Mouse (Mus musculus): ENCODE results near the gene Tmem102. TPM values are rescaled to one million over a fixed set of nuclear protein-coding genes. Genes with fewer than 3 reads are reported as not detected.

Tmem102 gene
- polyA plus RNA-seq, 1 experiment from 2014 or later = 2.0 TPM

DNA sequence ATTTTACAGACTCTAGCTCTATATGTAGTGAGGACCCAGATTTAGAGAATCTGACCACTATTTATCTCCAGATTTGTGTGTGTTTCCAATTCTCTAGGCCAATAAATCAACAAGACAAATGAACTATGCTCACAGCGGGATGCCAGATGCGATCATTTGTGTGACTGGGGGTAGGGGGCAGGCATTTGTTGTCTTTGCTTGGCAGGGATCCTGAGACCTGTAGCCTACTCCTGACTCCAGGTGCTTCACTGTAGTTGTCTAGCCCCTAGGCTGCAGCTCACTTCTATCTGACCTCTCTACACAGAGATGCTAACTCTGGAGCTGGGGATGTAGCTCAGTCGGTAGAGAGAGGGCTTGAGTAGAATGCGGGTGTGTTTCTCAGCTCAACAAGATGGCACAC lies 23.6 kb downstream of the Tmem102 start:
- Histone ChIP-seq H3K9ac (no peak overlapping the region), H3K4me1 (replicated peaks) (no peaks in the 10 kb centered on the region), H3K4me2 (no peak overlapping the region), H3K27me3 (no peaks in the 10 kb centered on the region), H3K27ac (replicated peaks) (no peak overlapping the region), H3K9me3 (no peaks in the 10 kb centered on the region), H3K36me3 (no peaks in the 10 kb centered on the region), H3K4me3 (no peak overlapping the region)
- ATAC-seq (ENCODE audit: low FRiP score, low read depth) = no peak
- 29% methylated on average over 4 of the region's 4 CpGs for WGBS

DNA sequence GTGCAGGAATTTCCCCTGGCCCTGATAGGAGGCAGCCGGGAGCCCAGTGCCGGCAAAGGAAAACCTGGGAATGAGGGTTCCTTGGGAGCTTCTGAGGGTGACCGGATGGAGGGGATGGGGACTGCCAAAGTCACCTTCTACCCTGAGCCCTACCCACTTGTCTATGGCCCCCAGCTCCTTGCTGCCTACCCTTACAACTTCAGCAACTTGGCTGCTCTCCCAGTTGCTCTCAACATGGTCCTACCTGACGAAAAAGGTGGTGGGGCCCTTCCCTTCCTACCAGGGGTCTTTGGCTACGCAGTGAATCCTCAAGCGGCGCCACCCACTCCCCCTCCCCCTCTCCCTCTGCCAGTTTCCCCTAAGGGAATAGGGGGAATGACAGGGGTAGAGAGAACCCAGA lies 26.4 kb downstream of the Tmem102 start:
- Histone ChIP-seq H3K27me3 (no peaks in the 10 kb centered on the region), H3K27ac (replicated peaks) (no peak overlapping the region), H3K9ac (no peak overlapping the region), H3K4me1 (replicated peaks) (no peaks in the 10 kb centered on the region), H3K4me2 (no peak overlapping the region), H3K9me3 (no peaks in the 10 kb centered on the region), H3K4me3 (no peak overlapping the region), H3K36me3 (0 out of 2 replicates have a peak, but pooled peaks cover 3% of the 10 kb centered on the region)
- WGBS = 60% methylated on average over 7 of the region's 7 CpGs
- ATAC-seq (ENCODE audit: low FRiP score, low read depth) = no peak

DNA sequence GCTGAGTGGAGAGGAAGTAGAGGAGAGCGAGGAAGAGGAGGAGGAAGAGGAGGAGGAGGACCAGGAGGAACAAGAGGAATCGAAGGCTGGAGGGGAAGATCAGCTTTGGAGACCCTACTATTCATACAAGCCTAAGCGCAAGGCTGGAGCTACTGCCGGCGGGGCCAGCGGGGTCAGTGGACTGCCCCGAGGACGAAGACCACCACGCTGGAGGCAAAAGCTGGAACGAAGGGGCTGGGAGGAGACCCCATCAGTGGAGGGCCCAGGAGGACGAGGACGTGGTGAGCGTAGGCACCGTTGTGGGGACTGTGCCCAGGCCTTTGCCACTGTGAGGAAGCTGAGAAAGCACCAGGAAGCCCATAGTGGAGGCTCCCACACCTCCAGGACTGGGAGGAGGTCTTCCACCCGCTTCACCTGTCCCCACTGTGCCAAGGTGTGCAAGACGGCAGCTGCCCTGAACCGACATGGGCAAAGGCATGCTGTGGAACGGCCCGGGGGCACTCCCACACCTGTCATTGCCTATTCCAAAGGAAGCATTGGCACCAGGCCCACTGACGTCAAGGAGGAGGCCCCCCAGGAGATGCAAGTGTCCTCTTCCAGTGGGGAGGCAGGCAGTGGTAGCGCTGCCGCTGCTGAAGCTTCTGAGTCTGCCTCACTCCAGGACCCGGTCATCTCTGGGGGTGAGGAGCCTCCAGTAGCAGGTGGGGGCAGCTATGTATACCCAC lies 27.0 kb downstream of the Tmem102 start:
- no peaks in the 10 kb centered on the region for H3K9me3 ChIP-seq
- no peak overlapping the region for H3K27ac ChIP-seq (replicated peaks)
- H3K4me1 ChIP-seq (replicated peaks) = no peaks in the 10 kb centered on the region
- no peak overlapping the region for H3K9ac ChIP-seq
- H3K27me3 ChIP-seq = no peaks in the 10 kb centered on the region
- WGBS = 68% methylated on average over 23 of the region's 23 CpGs
- no peak overlapping the region for H3K4me3 ChIP-seq
- H3K4me2 ChIP-seq = no peak overlapping the region
- 0 out of 2 replicates have a peak, but pooled peaks cover 3% of the 10 kb centered on the region for H3K36me3 ChIP-seq
- no peak for ATAC-seq (ENCODE audit: low FRiP score, low read depth)

DNA sequence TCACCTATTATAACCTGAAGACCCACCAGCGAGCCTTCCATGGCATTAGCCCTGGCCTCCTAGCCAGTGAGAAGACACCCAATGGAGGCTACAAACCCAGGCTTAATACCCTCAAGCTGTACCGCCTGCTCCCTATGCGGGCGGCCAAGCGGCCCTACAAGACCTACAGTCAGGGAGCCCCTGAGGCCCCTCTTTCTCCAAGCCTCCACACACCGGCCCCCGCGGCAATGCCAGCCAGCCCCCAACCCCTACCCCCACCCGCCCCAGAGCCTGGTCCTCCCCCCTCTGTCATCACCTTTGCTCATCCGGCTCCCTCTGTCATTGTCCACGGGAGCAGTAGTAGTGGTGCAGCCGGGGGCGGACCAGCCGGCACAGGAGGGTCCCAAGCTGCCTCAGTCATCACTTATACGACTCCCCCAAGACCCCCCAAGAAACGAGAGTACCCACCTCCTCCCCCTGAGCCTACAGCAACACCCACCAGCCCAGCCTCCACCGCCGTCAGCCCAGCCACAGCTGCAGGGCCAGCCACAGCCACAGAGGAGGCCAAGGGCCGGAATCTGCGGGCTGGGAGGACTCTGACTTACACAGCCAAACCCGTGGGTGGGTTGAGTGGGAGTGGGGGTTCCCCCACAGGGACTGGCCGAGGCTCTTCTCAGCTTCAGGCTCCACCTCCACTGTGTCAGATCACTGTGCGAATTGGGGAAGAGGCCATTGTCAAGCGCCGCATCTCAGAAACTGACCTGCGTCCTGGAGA lies 27.7 kb downstream of the Tmem102 start:
- Histone ChIP-seq H3K9ac (no peak overlapping the region), H3K27ac (replicated peaks) (no peak overlapping the region), H3K36me3 (0 out of 2 replicates have a peak, but pooled peaks cover 3% of the 10 kb centered on the region), H3K4me3 (no peak overlapping the region), H3K27me3 (no peaks in the 10 kb centered on the region), H3K4me2 (no peak overlapping the region), H3K9me3 (no peaks in the 10 kb centered on the region), H3K4me1 (replicated peaks) (no peaks in the 10 kb centered on the region)
- no peak for ATAC-seq (ENCODE audit: low FRiP score, low read depth)
- 58% methylated on average over 25 of the region's 26 CpGs for WGBS

DNA sequence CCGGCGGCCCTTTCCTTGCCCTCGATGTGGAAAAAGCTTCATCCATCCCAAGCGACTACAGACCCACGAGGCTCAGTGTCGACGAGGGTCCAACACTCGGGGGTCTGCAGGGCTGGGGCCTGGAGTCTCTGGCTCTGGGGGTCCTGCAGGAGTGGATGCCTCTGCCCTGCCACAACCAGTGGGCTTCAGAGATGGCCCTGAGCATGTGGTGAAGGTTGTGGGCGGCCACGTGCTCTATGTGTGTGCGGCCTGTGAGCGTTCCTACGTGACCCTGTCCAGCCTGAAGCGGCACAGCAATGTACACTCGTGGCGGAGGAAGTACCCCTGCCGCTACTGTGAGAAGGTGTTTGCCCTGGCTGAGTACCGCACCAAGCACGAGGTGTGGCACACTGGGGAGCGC lies 28.9 kb downstream of the Tmem102 start:
- ATAC-seq (ENCODE audit: low FRiP score, low read depth) = no peak
- no peak overlapping the region for H3K4me2 ChIP-seq

DNA sequence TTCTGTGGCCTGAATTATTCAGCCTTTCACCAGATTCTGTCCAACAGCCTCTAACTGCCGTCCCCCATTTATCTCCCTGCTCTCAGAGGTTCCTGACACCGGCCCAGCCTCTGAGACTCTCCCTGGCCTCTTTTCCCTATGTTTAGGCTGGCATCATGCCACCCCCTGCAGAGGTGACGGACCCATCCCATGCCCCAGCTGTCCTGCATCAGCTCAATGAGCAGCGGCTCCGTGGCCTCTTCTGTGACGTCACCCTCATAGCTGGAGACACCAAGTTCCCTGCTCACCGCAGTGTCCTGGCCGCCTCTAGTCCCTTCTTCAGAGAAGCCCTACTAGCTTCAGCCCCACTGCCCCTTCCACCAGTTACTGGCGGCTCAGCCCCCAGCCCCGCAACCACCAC lies 29.7 kb downstream of the Tmem102 start:
- Histone ChIP-seq H3K27ac (replicated peaks) (no peak overlapping the region), H3K4me1 (replicated peaks) (no peaks in the 10 kb centered on the region), H3K4me3 (no peak overlapping the region), H3K9ac (no peak overlapping the region), H3K4me2 (no peak overlapping the region), H3K9me3 (no peaks in the 10 kb centered on the region), H3K27me3 (no peaks in the 10 kb centered on the region), H3K36me3 (0 out of 2 replicates have a peak, but pooled peaks cover 6% of the 10 kb centered on the region)
- no peak for ATAC-seq (ENCODE audit: low FRiP score, low read depth)
- WGBS = 51% methylated on average over 10 of the region's 10 CpGs

More for the DNA sequence above, 28.9 kb downstream of the Tmem102 start:
- no peaks in the 10 kb centered on the region for H3K4me1 ChIP-seq (replicated peaks)
- H3K27me3 ChIP-seq = no peaks in the 10 kb centered on the region
- WGBS = 80% methylated on average over 20 of the region's 20 CpGs
- no peaks in the 10 kb centered on the region for H3K9me3 ChIP-seq
- 0 out of 2 replicates have a peak, but pooled peaks cover 6% of the 10 kb centered on the region for H3K36me3 ChIP-seq
- no peak overlapping the region for H3K9ac ChIP-seq
- H3K4me3 ChIP-seq = no peak overlapping the region
- no peak overlapping the region for H3K27ac ChIP-seq (replicated peaks)

DNA sequence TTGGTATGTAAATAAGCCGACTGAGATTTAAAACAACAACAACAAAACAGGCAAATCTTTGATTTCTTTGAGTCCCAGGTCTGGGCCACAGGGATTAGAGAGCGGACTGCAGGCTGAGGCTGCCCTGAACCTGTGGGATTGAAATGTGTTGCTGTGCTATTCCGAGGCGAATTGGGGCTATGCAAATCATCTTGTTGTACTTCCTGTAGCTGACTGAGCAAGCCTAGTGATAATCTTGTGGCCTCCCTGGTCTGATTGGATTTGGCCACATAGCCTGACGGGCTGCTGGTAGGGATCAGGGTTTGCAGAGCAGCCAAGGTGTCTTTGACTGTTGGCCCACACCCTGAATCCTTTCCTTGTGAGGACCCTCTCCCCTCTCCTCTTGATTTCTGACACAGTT lies 30.5 kb downstream of the Tmem102 start:
- ATAC-seq (ENCODE audit: low FRiP score, low read depth) = no peak
- no peak overlapping the region for H3K4me3 ChIP-seq
- H3K36me3 ChIP-seq = 0 out of 2 replicates have a peak, but pooled peaks cover 6% of the 10 kb centered on the region
- H3K4me2 ChIP-seq = no peak overlapping the region
- WGBS = 56% methylated on average over 5 of the region's 5 CpGs
- no peak overlapping the region for H3K27ac ChIP-seq (replicated peaks)
- H3K4me1 ChIP-seq (replicated peaks) = no peaks in the 10 kb centered on the region
- H3K27me3 ChIP-seq = no peaks in the 10 kb centered on the region
- no peak overlapping the region for H3K9ac ChIP-seq
- H3K9me3 ChIP-seq = no peaks in the 10 kb centered on the region

DNA sequence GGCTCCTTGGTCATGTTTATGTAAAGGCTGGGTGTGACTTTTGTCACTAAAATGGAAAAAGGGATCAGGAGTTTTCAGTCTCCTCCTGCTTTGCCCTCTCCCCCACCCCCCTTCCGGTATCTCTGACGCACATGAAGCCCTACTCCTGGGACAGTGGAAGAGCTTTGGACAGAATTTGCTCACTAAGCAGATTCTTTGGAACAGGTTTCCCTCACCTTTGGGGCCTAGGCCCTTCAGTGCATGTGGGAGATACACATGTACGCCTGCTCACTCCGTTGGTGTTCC lies 37.9 kb downstream of the Tmem102 start:
- H3K4me2 ChIP-seq = peak overlapping the region; percentile 86
- peak overlapping the region; percentile 94; the same call in 1 of the 2 replicates for H3K4me3 ChIP-seq
- 0 out of 2 replicates have a peak, but pooled peaks cover 3% of the 10 kb centered on the region for H3K36me3 ChIP-seq
- H3K27me3 ChIP-seq = no peaks in the 10 kb centered on the region
- H3K4me1 ChIP-seq (replicated peaks) = peaks cover 24% of the 10 kb centered on the region
- no peak for ATAC-seq (ENCODE audit: low FRiP score, low read depth)
- H3K9me3 ChIP-seq = no peaks in the 10 kb centered on the region
- H3K27ac ChIP-seq (replicated peaks) = 0 out of 2 replicates have a peak overlapping the region, but pooled peaks have one; percentile 93
- H3K9ac ChIP-seq = no peak overlapping the region
- WGBS = 66% methylated on average over 4 of the region's 4 CpGs

DNA sequence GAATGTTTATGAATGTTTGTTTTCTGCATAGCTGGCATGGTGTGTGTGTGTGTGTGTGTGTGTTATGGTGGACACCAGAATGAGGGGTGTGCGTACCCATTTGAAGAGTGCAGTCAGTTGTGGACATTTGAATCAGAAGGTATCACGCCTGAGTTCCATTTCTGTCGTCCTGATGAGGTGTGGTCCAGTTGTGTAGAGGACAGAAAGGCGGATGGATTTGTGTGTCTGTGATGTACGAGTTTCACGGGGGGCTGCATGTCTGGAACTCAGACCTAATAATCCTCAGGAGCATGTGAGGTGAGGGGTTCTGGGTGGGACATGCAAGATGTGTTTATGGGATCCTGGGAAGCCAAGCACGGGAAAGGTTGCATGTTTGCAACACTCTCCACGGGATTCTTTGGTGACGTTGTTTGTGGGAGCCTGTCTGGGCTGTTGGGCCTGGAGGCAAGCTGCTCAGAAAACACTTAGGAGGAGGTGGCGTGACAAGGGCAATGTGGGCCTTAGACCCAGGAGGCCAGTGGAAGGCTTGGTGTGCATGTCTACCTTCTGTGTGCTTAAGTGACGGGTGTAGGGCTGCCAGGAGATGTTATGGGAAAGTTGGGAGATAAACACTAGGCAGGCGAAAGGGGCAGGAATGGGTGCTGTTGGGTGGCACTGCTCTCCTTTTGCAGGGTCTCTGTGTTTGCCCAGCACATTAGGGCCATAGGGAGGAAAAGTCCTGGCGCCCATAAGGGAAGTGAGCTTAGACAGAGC lies 38.4 kb downstream of the Tmem102 start:
- ATAC-seq (ENCODE audit: low FRiP score, low read depth) = no peak
- Histone ChIP-seq H3K9ac (peak overlapping the region; percentile 97), H3K4me2 (peak overlapping the region; percentile 86), H3K27me3 (no peaks in the 10 kb centered on the region), H3K4me3 (peak overlapping the region; percentile 94), H3K36me3 (0 out of 2 replicates have a peak, but pooled peaks cover 2% of the 10 kb centered on the region), H3K4me1 (replicated peaks) (peaks cover 24% of the 10 kb centered on the region), H3K9me3 (no peaks in the 10 kb centered on the region), H3K27ac (replicated peaks) (peak overlapping the region; percentile 93; the same call in 1 of the 2 replicates)
- 58% methylated on average over 13 of the region's 13 CpGs for WGBS

DNA sequence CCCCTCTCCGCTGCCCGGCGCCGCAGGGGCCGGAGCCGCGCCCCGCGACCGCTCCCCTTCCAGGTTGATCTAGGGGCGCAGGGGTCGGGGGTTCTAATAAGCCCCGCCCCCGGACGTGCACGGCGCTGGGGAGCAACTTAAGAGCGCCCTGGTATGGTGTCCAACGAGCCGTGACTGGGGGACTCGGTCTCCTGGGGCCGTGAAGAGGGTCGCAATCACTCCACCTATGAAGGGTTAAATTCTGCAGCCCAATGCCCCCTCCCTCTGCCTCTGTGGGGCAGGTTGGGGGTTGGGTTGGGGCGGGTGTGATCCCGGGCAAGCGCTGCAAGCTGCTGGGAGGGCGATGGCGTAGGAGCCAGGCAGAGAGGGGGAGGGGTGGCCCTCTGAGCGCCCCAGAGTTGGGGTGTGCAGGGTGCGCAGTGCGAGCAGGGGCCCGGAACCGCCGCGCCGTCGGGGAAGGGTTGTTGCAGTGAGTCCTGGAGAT lies 39.3 kb downstream of the Tmem102 start:
- under 1% methylated on average over 31 of the region's 37 CpGs for WGBS
- ATAC-seq (ENCODE audit: low FRiP score, low read depth) = peak; percentile 88
- no peaks in the 10 kb centered on the region for H3K36me3 ChIP-seq

DNA sequence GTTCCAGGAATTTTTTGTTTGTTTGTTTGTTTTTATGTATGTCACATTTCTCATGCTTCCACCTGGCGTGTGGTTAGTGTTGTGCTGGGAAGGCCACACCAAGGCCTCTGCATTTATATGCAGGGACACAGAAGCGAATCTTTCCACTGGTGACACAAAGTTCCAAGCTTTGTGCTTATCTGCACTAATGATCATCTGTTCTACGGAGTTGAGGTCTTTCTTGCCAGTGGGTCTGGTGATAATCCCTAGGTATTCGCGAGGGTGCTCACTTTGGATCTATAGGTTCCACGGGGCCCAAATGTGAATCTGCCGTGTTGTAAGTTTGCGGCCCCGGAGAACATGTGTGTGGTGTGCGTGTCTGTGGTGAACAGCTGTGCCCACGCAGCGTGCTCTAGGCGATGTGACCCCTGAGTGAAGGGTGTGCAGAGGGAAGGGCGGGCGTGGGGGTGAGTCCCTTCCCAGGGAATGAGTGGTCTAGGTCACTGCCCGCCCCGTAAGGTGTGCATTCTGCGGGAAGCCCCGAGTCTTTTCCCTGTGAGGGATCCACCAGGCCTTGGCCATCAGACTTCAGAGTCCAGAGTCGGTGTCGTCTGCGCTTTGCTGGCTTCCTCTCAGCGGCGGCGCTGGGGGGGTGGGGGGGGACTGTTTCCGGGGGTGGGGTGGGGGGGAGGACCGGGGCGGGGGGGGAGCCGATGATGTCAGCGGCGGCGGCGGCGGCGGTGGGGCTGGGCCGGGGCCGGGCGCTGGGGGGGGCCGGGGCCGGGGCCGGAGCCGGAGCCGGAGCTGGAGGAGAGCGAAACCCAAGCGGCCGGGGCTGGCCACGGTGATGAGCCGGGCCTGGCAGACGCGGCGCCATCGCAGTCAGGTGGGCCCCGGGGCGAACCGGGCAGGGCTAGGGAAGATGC lies 40.0 kb downstream of the Tmem102 start, which contains the start of gene Zbtb4:
TSS of gene Zbtb4 (plus strand) at position 692 of the 905 bp plus-strand sequence.
- Histone ChIP-seq H3K9me3 (no peaks in the 10 kb centered on the region), H3K27ac (replicated peaks) (peak within 1 kb of the TSS; percentile 93), H3K36me3 (no peaks in the 10 kb centered on the region), H3K27me3 (no peaks in the 10 kb centered on the region), H3K4me2 (peak within 1 kb of the TSS; percentile 86), H3K4me3 (peak within 1 kb of the TSS; percentile 94), H3K4me1 (replicated peaks) (peaks cover 29% of the 10 kb centered on the region), H3K9ac (peak within 1 kb of the TSS; percentile 97)
- peak; percentile 65 for ATAC-seq (ENCODE audit: low FRiP score, low read depth)
- WGBS = 15% methylated on average over 46 of the region's 55 CpGs

More for the DNA sequence above, 39.3 kb downstream of the Tmem102 start:
- H3K4me2 ChIP-seq = peak overlapping the region; percentile 86
- H3K9ac ChIP-seq = peak overlapping the region; percentile 97
- H3K27me3 ChIP-seq = no peaks in the 10 kb centered on the region
- peak overlapping the region; percentile 93 for H3K27ac ChIP-seq (replicated peaks)
- peak overlapping the region; percentile 94 for H3K4me3 ChIP-seq
- H3K9me3 ChIP-seq = no peaks in the 10 kb centered on the region
- peaks cover 24% of the 10 kb centered on the region for H3K4me1 ChIP-seq (replicated peaks)

Measured in hindbrain, embryonic 15.5 days (tissue).